Mouse (Mus musculus): ENCODE data around the gene Gabrb2.

The Gabrb2 gene

GRCm38 (mm10) chr11:42532577-42532976 is 113.0 kb downstream of the Gabrb2 start:
- DNase-seq (ENCODE audit: low spot score in 2 of 2), result no peak

DNA sequence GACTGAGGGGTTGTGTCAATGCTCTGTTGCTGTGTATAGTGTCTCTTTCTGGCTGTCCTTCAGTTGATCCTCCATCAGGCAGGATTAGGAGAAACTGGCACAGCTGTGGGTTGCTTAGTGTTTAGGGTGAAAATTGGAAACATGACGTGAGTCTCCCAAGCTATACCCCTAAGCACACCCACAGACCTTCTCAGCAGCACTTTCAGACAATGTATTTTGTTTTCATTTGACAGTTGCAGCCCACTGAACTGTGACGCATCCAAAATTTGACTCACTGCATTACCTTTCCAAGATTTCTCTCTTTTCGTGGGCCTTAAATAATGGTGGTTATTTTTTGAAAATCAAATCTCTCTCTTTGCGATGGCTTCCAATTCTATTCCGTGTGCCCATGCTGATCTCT is 115.7 kb downstream of the Gabrb2 start:
- DNase-seq (ENCODE audit: low spot score in 2 of 2), result no peak

- no peak for DNase-seq (ENCODE audit: low spot score in 2 of 2)
Measured at GRCm38 (mm10) chr11:42535861-42536260, 116.3 kb downstream of the Gabrb2 start.

- no peak for DNase-seq (ENCODE audit: low spot score in 2 of 2)
Measured at GRCm38 (mm10) chr11:42542861-42543260, 123.3 kb downstream of the Gabrb2 start.

GRCm38 (mm10) chr11:42566023-42566422 is 146.5 kb downstream of the Gabrb2 start:
- DNase-seq (ENCODE audit: low spot score in 2 of 2), result no peak

DNA sequence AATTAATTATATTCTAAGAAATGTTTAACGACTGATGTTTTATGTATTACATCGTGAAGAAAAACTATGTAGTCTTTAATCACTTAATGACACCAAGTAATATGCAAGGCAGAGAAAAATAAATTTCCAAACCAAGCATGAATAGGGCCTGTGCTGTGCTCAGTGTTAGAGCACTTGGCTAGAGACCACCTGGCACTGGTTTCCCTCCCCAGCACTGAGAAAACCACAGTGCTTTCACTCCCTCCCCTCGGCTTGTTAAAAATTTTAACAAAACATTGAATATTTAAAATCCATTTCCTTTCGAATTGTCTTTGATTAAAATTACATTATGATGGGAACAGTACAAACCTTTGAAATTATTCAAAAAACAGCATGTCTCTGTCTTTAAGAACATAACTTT is 151.9 kb downstream of the Gabrb2 start:
- DNase-seq (ENCODE audit: low spot score in 2 of 2), result no peak

- DNase-seq (ENCODE audit: low spot score in 2 of 2), result no peak
Measured at GRCm38 (mm10) chr11:42575146-42575873, 155.8 kb downstream of the Gabrb2 start.

GRCm38 (mm10) chr11:42579804-42580203 is 160.2 kb downstream of the Gabrb2 start:
- DNase-seq (ENCODE audit: low spot score in 2 of 2), result no peak

- no peak for DNase-seq (ENCODE audit: low spot score in 2 of 2)
Measured at GRCm38 (mm10) chr11:42581123-42581522, 161.6 kb downstream of the Gabrb2 start.

DNA sequence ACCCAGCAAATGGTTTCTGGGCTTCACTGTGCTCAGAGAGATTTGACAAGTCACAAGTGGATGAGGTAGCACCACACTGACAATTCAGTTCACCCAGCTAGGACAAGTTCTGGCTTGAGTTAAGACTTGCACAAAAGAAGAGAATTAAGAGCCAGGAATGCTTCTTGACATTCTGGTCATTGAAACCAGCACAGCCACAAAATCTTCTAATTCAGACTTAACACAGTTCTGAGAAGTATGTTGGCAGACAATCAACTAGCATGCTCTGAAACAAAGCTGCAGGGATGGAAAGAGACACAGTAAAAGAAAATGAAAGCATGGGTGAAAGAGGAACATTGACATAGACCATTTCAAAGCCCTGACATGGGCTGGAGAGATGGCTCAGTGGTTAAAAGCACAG is 162.2 kb downstream of the Gabrb2 start:
- DNase-seq (ENCODE audit: low spot score in 2 of 2), result no peak

DNA sequence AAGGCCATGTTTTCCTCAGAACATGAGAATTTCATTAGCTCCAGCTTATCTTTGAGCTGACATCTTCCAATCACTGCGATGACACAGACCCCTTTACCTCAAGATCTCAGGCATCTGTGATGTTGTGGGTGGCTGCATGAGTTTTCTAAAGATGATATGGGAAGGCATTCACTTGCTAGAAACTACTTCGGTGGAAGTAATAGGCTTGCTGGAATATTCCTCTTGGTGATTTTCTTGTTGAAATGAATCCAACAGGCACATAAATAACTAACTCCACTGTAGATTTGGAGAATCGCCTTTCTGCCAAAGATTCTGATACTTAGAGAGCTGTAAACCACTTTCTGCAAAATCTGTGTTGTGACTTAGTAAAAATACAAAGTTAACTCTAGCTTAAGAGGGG is 172.9 kb downstream of the Gabrb2 start:
- no peak for DNase-seq (ENCODE audit: low spot score in 2 of 2)

GRCm38 (mm10) chr11:42606225-42606624 is 186.7 kb downstream of the Gabrb2 start:
- no peak for DNase-seq (ENCODE audit: low spot score in 2 of 2)

- no peak for DNase-seq (ENCODE audit: low spot score in 2 of 2)
Measured at GRCm38 (mm10) chr11:42609128-42609763, 189.7 kb downstream of the Gabrb2 start.

DNA sequence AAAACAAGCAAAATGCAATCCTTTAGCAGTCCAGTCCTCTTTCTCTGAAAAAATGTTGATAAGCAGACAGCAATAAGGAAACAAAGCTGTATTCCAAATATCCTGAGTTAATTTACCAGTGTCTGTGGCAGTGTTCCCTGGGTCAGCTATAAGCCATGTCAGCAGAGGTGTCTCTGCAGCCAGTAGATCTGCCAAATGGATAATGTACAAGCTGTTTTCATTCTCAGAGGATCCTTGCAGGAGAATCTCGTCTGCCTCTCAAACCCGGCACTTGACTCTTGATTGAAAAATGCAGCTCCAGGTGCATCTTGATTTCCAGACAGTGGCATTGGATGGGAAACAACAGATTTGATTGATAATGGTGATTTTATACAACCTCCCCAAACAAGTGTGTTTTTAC is 198.6 kb downstream of the Gabrb2 start:
- DNase-seq (ENCODE audit: low spot score in 2 of 2), result no peak

- DNase-seq (ENCODE audit: low spot score in 2 of 2), result no peak
Measured at GRCm38 (mm10) chr11:42621109-42621508, 201.6 kb downstream of the Gabrb2 start.

DNA sequence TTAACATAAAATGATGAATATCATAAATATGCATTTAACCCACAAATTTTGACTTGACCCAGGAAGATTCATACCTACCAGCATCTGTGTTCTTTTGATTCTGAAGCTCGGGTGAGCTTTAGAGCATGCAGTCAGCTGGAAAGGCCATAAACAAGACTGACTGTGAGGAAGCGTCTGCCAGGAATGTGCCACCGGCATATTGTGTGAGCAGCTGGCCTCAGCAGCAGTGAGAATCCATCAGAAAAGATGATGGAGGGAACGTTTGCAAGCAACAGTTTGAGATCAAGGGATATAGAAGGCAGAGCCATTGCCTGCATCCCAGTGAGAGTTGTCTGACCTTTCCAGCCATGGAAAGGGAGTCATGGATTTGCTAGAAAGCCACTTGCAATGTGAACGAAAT is 230.6 kb downstream of the Gabrb2 start:
- DNase-seq (ENCODE audit: low spot score in 2 of 2), result no peak

GRCm38 (mm10) chr11:42651572-42651971 is 232.0 kb downstream of the Gabrb2 start:
- no peak for DNase-seq (ENCODE audit: low spot score in 2 of 2)

DNA sequence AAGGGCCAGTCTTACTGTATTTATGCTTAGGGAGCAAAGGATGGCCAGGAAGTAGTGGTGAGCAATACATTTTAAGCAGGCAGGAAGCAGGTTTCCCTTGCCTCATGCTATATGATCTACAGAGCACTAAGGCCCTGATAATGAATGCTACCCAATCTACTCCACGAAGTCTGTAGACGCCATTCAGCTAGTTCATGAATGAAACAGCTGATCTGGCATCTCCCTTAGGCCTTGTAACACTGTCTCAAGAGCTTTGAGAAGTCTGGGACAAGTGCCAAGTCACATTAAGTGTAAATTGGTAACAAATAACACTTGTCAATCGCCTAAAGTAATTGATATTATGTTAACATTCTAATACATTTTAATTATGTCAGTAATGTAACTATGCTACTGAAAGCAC is 234.6 kb downstream of the Gabrb2 start:
- no peak for DNase-seq (ENCODE audit: low spot score in 2 of 2)

DNA sequence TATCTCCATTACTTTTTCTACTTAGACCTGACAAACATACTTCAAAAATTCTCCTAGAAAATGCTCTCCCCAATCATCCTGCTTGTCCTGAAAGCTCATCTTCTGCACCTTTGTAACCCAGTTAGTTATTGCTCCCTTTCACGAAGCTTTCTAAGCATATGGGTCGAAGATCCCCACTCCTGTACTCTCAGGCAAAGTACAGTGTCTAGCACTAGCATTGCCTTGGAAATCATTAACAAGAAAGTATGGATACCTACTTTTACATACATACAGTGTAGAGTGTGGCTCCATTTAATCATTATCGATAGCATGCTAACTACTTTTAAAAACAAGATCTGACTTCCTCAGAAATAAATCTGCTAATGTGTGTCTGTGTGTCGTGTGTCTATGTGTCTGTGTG is 249.1 kb downstream of the Gabrb2 start:
- DNase-seq (ENCODE audit: low spot score in 2 of 2), result no peak
